Mouse (Mus musculus) right cerebral cortex, adult 18-20 months (tissue): Measurements from ENCODE around the gene Nos1.
A peak's percentile ranks its signal among the peaks of the same experiment; 100 is the strongest.

Experiments used
- DNase-seq: peaks from one replicate; pipeline ENCODE4 v3.0.0; 2022; ENCODE audit warnings: mixed read lengths

Gene Nos1

DNA sequence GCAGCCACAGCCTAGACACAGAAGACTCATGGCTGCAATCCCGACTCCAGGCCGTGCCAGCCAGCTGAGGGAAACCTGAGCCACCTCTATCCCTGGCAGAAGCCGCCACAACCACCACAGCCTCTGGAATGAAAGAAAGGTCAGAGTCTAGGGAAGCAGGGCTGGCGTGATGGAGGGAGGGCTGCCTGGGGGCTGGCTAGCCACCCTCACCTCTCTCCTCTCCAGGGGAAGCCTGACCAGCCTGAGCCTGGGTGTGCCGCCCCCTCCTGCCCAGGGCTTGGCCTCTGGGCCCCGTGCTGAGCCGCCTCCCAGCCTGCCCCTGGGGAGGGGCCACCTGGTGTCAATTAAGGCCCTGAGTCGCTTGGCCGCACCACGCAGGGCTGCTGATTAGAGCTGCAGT is at the start of gene Nos1:
Gene Nos1 (plus strand): TSS at position 352 of the 400 bp plus-strand sequence.
- DNase-seq: no peak

GRCm38 (mm10) chr5:117731311-117731710 is 49.5 kb upstream of the Nos1 start:
- no peak for DNase-seq

GRCm38 (mm10) chr5:117744654-117745178 is 36.1 kb upstream of the Nos1 start:
- DNase-seq: peak; percentile 47

DNA sequence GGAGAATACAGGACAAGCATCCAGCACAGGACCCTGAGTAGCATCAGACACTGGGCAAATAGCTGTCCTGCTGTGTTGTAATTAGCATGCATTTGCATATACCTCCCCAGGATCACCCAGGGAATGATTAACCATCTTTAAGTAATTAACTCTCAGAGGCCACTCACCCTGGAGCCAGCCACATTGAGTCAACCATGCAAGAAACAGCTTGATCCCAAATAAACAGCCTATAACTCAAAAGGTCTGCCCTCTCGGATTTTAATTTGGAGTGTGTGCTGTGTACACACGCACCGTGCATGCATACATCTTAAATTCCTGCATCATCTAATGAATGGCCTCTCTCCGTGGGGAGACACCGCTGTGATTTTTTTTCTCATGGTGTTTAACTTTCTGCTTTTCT is 31.5 kb upstream of the Nos1 start:
- DNase-seq: no peak

DNA sequence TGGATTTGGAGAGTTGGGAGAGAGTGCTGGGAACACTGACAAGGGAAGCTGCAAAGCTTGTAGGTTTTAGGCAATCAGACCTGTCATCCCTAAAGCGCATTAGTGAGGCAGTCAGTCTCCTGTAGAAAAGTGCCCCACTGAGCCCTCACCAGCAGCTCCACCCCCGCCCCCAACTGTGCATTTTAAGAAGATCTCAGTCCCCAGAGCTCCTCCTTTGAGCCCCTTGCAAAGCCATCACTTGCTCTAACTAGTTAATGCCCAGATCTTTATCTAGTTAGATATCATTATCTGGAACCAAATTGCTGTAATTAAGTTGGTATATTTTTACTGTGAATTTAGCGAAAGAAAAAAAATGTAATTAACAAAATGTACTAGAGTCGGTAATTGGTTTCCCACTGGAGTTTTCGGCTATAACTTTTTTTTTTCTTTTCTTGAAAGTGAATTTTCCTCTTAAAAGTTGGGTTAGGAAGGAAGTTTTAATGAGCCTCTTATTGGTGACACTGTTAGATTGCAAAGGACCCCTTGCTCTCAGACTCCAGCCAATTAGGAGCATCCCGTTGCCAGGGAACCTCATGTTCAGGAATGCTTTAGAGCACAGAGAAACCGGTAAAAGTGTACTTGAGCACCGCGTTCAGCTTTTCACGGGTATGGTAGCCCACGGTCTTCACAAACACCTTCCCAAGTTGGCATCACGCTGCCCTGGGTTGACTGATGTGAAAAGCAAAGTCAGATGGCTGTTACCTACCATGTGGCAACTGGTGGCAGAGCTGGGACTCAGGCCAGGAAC is 22.9 kb upstream of the Nos1 start:
- no peak for DNase-seq

- DNase-seq: no peak
Measured at GRCm38 (mm10) chr5:117761181-117761832, 19.5 kb upstream of the Nos1 start.

GRCm38 (mm10) chr5:117764496-117764895 is 16.3 kb upstream of the Nos1 start:
- no peak for DNase-seq

DNA sequence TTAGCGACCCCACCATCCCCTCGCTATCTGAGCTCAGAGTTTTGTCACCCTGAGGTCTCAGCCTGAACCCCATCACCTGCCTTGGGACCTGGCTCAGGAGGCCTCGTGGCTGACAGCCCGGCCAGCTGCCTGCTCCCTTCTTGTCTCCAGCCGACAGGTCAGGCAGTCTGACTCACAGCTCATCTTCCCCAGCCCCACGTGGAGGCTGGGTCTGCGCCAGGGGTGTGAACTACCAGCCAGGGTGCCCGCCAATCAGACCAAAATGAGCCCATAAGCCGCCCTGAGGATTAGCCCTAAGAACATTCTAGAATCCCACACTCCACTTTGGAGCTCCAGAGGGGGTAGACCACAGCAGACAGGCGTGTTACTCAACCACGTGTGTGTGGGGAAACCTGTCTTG is 1.7 kb upstream of the Nos1 start:
- no peak for DNase-seq

- DNase-seq: no peak
Measured at GRCm38 (mm10) chr5:117781178-117781577, 346 bp downstream of the Nos1 start.

DNA sequence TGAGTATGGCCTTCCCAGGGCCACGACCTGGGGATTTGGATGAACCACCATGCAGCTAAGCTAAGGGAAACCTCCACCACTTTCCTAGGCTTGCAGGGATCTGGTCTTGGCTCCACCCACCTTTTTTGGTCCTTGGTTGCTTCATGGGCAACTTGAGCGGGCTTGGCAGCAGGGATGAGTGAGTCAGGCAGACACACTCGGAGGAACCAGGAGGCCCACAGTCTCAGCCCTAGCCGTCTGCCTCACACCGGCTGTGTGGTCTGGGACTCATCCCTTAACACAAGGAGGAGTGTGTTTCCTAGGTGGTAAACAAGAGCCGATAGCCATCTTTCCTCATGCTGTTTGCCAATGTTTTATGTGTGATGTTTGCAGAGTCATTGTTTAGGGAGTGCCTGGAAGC is 9.2 kb downstream of the Nos1 start:
- peak; percentile 52 for DNase-seq

DNA sequence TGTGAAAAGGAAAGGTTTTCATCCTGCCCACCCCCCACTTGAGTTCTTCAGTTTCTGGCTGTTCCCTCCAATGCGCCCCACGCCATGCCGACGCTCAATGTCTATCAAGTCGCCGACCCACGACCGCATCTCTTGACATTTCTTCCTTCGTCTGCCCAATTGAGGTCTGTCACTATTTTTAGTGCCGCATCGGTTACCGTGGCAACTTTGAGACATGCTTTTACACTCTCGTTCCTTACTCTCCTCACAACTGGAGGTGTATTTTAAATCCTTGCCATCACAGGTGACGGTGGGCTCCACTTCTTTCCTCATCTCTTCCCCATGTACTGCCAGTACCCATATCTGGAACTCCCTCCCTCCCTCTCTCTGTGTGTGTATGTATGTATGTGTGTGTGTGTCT is 11.0 kb downstream of the Nos1 start:
- DNase-seq: peak; percentile 21

DNA sequence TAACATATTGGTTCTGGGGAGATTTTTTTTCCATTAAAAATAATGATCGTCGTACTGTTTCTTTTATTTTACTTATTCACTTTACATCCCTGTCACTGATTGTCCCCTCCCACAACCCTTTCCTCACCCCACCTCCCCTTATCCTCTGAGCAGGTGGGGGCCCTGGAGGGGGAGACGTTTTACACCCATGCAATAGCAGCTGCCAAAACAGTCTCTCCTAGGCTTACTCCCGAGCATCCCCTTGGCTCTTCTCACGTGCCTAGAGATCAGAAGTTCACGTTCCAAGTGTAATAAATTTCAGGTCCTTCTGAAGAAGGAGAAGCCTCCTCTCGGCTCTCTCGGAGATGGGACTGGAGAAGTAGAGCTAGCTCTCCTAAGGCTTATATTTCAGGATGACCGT is 20.0 kb downstream of the Nos1 start:
- DNase-seq: no peak

DNA sequence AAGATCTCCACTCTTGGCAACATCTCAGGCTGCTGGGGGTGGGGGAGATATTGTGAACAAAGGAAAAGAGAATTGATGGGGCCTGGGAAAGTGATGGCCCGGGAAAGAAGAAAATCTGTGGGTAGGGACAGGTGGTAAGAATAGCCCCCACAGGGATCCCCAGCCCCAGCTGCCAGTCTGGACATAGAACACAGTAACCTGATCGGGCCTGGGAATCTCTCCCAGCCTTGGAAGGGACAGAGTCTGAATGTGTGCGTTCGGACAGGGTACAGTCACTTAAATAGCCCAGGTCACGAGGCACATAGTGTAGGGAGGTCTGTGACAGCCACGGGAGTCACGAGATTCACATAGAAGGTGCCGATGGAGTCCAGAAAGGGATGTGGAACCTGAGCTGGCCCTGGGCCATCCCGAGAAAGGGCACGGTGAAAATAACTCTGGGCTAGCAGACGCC is 21.3 kb downstream of the Nos1 start:
- DNase-seq: no peak

DNA sequence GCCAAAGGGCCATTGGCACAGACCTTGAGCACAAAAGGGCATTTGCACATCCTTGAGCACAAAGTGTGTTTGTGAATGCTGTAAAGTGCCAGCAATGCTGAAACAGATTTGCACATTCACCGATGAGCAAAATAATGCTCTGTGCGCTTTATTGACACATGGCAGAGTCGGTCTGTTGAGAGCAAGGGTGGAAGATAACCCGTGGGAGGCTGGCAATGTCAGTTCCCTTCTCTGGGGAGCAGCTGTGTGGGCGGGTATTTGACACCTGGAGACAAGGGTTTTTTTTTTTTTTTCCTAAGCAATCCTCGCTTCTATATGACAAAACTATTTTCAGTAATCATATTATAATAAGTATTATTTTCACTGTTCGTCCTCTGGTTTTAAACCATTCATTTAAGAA is 22.7 kb downstream of the Nos1 start:
- peak; percentile 21 for DNase-seq

- no peak for DNase-seq
Measured at GRCm38 (mm10) chr5:117810930-117811329, 30.1 kb downstream of the Nos1 start.

DNA sequence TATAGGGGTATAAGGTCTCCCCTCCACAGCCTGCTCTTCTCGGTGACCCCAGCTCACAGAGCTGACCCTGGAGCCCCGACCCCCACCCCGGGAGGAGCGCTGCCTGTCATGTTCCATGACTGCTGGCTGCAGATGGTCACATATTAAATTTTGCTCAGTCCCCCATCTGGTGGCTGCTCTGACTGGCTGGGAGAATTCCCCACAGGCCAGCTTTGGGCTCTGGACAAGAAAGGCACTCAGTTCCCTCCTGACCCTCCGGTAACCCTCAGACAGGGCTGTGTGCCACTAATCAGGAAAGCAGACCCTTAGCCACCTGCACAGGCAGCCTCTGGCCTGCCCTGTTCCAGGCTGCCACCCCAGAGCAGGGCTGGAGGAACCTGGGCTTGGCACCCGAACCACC is 38.0 kb downstream of the Nos1 start:
- no peak for DNase-seq

GRCm38 (mm10) chr5:117820445-117820844 is 39.6 kb downstream of the Nos1 start:
- DNase-seq: no peak

- no peak for DNase-seq
Measured at GRCm38 (mm10) chr5:117823811-117824210, 43.0 kb downstream of the Nos1 start.

GRCm38 (mm10) chr5:117824486-117824885 is 43.7 kb downstream of the Nos1 start:
- DNase-seq: no peak

DNA sequence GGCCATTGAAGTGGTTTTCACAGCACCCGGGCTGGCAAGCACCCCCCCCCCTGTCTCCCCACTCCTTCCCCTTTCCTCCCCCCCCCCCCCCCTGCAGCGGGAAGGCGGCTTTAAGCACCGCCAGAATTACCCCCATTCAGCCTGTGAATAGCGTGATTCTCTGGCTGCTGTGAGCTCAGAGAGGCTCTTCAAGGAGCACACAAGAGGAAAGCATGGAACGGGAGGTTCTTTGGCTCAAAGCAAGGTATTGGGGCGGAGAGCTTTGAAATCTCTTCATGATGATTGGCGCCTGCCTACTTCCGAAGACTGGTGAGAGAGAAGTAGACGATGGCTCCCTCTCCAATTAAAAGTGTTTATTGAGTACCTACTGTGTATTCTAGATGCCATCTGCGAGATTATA is 44.5 kb downstream of the Nos1 start:
- no peak for DNase-seq

DNA sequence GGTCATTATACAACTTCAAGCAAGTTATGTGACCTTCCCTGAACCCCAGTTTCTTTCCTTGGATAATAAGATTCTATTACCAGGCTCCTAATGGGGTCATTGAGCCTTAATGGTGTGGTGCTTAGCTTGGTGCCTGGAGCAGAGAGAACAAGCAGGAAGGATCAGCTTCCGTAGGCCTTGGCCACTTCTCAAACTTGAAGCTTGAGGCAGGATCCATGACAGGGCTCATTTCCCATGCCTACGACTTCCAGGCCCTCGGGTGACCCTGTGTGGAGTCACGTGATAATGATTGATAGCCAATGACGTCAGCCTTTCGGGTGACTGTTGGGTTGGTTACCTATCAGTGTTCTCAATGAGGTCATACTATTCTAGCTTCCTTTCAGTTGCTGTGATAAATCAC is 46.5 kb downstream of the Nos1 start:
- DNase-seq: no peak

GRCm38 (mm10) chr5:117836930-117837329 is 56.1 kb downstream of the Nos1 start:
- peak; percentile 55 for DNase-seq

GRCm38 (mm10) chr5:117837731-117838130 is 56.9 kb downstream of the Nos1 start:
- DNase-seq: no peak

- DNase-seq: no peak
Measured at GRCm38 (mm10) chr5:117839501-117839900, 58.7 kb downstream of the Nos1 start.
